ENCODE assay signal across 10 mouse cellular contexts in genomic region chr10:120377795-120378194, GRCm38 (mm10).
DNase-seq lines count a peak whose midpoint lies in the region; ATAC-seq and TF ChIP-seq lines count a peak whose summit lies in the region.
"Had no signal": no experiment of that assay in that cellular context is flagged by ENCODE, and none has a peak within 500 bp of the region (broad histone marks: within the 10 kb centered on the region; RNA-seq: fewer than 3 reads in every experiment).

No protein-coding gene starts in this region.

- no peak for DNase-seq in cerebellum, adult 18-20 months
- no peak for DNase-seq in kidney, adult 18-20 months
- no peak for DNase-seq in forebrain, embryonic 10.5 days (ENCODE audit: extremely low spot score, low spot score)
- DNase-seq in left cerebral cortex, adult 8-10 months (ENCODE audit: low spot score in 2 of 2), result no peak
- no peak for DNase-seq in thymus, postnatal 10 days (ENCODE audit: low spot score in 2 of 2)

- H3K27me3 ChIP-seq in kidney, embryonic 15.5 days, result no peaks in the 10 kb centered on the region
- no peaks in the 10 kb centered on the region for H3K27me3 ChIP-seq in forebrain, embryonic 10.5 days (ENCODE audit: poor library complexity, severe bottlenecking)
- no peaks in the 10 kb centered on the region for H3K27me3 ChIP-seq in intestine, postnatal 0 days (replicated peaks; ENCODE audit: control insufficient read depth, insufficient read depth, low read length)
- H3K27me3 ChIP-seq: liver, embryonic 15.5 days had no signal

- no peak for TF ChIP-seq CTCF in intestine, postnatal 0 days (IDR thresholded peaks at IDR 0.05; ENCODE audit: low read depth)

- H3K9me3 ChIP-seq in kidney, embryonic 15.5 days (replicated peaks), result no peaks in the 10 kb centered on the region
- no peaks in the 10 kb centered on the region for H3K9me3 ChIP-seq in forebrain, embryonic 10.5 days
- H3K9me3 ChIP-seq in intestine, postnatal 0 days (ENCODE audit: control insufficient read depth), result no peaks in the 10 kb centered on the region
- H3K9me3 ChIP-seq: liver, embryonic 15.5 days had no signal

- H3K9ac ChIP-seq in kidney, embryonic 15.5 days, result no peak overlapping the region
- no peak overlapping the region for H3K9ac ChIP-seq in intestine, postnatal 0 days (ENCODE audit: low read depth, low read length)
- H3K9ac ChIP-seq: liver, embryonic 15.5 days had no signal

- 0 out of 2 replicates have a peak, but pooled peaks have one; percentile 16 for ATAC-seq in cerebellum, adult (ENCODE audit: insufficient number of reproducible peaks, low FRiP score, low TSS enrichment)
- ATAC-seq in kidney, embryonic 15.5 days (replicated peaks; ENCODE audit: low FRiP score), result peak; percentile 31; the same call in 1 of the 2 replicates
- no peak for ATAC-seq in intestine, postnatal 0 days

- H3K36me3 ChIP-seq in kidney, embryonic 15.5 days, result peaks cover 17% of the 10 kb centered on the region; the same call in 1 of the 2 replicates
- peaks cover 73% of the 10 kb centered on the region for H3K36me3 ChIP-seq in forebrain, embryonic 10.5 days (replicated peaks)
- no peaks in the 10 kb centered on the region for H3K36me3 ChIP-seq in intestine, postnatal 0 days (ENCODE audit: control insufficient read depth, insufficient read depth)
- H3K36me3 ChIP-seq: G1E; liver, embryonic 15.5 days had no signal

- H3K4me1 ChIP-seq in kidney, embryonic 15.5 days, result peaks cover 31% of the 10 kb centered on the region
- peaks cover 47% of the 10 kb centered on the region for H3K4me1 ChIP-seq in forebrain, embryonic 10.5 days
- 0 out of 2 replicates have a peak, but pooled peaks cover 3% of the 10 kb centered on the region for H3K4me1 ChIP-seq in intestine, postnatal 0 days (replicated peaks; ENCODE audit: control insufficient read depth, insufficient read depth, low read length)
- H3K4me1 ChIP-seq: liver, embryonic 15.5 days had no signal

- peak overlapping the region; percentile 49 for H3K4me2 ChIP-seq in kidney, embryonic 15.5 days
- H3K4me2 ChIP-seq in intestine, postnatal 0 days (replicated peaks; ENCODE audit: low read depth), result peak overlapping the region; percentile 22; the same call in 1 of the 2 replicates
- H3K4me2 ChIP-seq: liver, embryonic 15.5 days had no signal

- 46% methylated on average over 3 of the region's 3 CpGs for WGBS in kidney, embryonic 15.5 days
- 93% methylated on average over 3 of the region's 3 CpGs for WGBS in forebrain, embryonic 10.5 days
- WGBS in intestine, postnatal 0 days, result 72% methylated on average over 3 of the region's 3 CpGs

- no peak overlapping the region for H3K4me3 ChIP-seq in kidney, embryonic 15.5 days (replicated peaks)
- no peak overlapping the region for H3K4me3 ChIP-seq in forebrain, embryonic 10.5 days
- H3K4me3 ChIP-seq in intestine, postnatal 0 days (ENCODE audit: low read depth, low read length), result no peak overlapping the region
- H3K4me3 ChIP-seq: liver, embryonic 15.5 days had no signal

- peak overlapping the region; percentile 82 for H3K27ac ChIP-seq in kidney, embryonic 15.5 days
- H3K27ac ChIP-seq in forebrain, embryonic 10.5 days, result peak overlapping the region; percentile 26; the same call in 1 of the 2 replicates
- no peak overlapping the region for H3K27ac ChIP-seq in intestine, postnatal 0 days (ENCODE audit: low read depth, low read length)
- H3K27ac ChIP-seq: liver, embryonic 15.5 days had no signal
